Mouse (Mus musculus) large intestine, adult 2 months (tissue): Measurements from ENCODE around the gene Doc2g. TPM values are rescaled to one million over a fixed set of nuclear protein-coding genes. Genes with fewer than 3 reads are reported as not detected.

Experiments
- DNase-seq: peaks from one replicate; pipeline ENCODE4 v3.0.0-alpha.2; 2012; ENCODE audit warnings: low read depth, low spot score
- WGBS: fragments of 180-500 bp; shearing (Covaris S2); methylation state at CpG from one replicate; pipeline ENCODE4 v1.1.7; 2018; 5-methylcytosine and 5-hydroxymethylcytosine counted together
- polyA plus RNA-seq: library from polyadenylated mRNA; depleted of rRNA; stranded (reverse); fragments of >200 nt; gene quantifications from 2 replicates; pipeline ENCODE4 v1.2.3, GENCODE M21; 2012

Gene Doc2g
- polyA plus RNA-seq, 1 experiment, result 6.8 TPM

DNA sequence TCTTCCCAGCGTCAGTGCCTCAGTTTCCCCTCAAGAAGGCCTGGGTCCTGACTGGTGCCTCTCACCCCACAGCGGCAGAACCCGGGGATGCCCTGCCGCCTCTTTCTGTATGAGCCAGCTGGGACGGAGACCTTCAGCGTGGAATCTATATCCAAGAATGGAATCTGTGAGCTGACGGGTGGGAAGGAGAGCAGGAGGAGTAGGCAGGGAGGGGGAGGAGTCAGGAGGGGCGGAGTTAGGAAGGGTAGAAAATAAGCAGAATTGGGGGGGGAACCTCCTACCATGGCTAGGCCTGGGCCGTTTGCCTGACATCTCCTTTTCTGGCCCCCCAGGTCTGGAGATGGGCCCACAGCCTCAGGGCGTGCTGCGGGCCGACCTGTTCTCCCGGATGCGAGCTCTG lies 15.0 kb upstream of the Doc2g start:
- DNase-seq, result no peak
- WGBS, result 91% methylated on average over 14 of the region's 14 CpGs

DNA sequence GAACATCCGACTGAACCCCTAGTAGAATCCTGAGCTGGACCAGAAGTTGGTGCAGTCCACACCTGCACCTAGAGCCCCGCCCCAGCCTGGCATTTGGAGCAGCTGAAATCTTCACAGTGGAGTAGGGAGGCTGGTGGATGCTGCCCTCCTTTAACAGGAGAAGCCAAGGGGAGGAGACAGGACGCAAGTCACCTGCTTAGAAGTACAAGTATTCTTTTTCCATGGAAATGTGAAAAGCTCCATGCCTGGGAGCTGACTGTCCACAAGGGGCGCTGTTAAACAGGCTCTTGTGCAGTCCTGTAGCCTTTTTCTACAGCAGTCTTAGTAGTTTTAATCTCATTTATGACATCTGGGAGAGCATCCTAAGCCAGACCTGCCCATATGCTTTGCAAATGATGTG lies 14.4 kb upstream of the Doc2g start:
- no peak for DNase-seq
- 88% methylated on average over 4 of the region's 4 CpGs for WGBS

DNA sequence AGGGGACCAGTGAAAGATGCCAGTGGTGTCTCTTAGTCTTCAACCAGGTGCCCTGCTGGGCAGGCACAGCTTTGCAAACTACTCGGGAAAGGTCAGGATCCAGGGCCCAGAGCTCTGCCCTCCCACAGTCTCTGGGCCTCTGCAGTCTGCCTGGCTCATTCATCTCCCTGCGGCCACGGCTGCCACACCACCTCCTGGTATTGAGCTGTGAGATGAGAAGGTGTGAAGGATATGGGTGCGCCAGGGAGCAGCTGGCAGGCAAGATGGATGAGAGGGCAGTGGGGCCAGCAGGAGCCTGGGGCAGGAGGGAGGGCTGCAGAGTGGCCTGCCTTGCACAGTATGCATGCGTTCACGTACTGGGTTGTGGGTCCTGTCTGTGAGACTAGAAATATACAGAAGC lies 12.3 kb upstream of the Doc2g start:
- 67% methylated on average over 6 of the region's 6 CpGs for WGBS
- no peak for DNase-seq

DNA sequence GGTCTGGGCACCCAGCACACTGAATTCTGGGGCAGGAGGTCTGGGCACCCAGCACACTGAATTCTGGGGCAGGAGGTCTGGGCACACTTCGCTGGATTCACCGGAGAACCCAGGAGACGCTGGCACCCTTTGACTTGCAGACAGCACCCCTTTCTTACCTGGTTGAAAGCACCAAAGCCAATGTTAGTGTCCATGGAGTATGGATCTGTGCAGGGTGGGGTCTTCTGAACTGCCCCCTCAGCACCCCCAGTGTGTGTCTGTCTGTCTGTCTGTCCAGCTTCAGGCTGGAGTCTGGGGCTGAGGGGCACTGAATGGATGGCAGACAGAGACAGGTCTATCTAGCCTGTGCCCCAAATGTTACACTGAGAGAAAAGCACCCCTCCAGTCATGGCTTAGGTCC lies 11.6 kb upstream of the Doc2g start:
- 96% methylated on average over 3 of the region's 3 CpGs for WGBS
- no peak for DNase-seq

DNA sequence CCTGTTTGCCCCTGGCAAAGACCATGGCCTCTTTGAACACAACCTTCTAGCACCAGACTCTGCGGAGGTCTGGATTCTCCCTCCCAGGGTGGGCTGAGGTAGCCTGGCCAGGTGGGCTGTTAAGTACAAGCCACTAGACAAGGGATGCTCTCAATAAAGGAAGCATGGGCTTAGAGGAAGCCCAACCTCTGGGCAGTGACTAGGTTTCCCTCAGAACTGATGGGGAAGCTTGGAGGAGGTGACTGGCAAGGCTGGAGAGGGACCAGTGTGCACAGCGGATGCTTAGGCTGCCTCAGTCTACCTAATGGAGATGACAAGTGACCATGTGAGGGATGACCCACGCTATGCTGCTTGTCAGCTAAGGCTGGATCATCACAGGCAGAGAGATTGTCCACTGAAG lies 11.1 kb upstream of the Doc2g start:
- 89% methylated on average over 3 of the region's 3 CpGs for WGBS
- DNase-seq, result no peak

- no peak for DNase-seq
- 73% methylated on average over 5 of the region's 5 CpGs for WGBS
Observed at GRCm38 (mm10) chr19:3992416-3992815, 10.7 kb upstream of the Doc2g start, which contains the start of gene Tbx10. TSS of gene Tbx10 (plus strand) at chr19:3992752.

- WGBS, result 52% methylated on average over 6 of the region's 6 CpGs
- DNase-seq, result no peak
Observed at GRCm38 (mm10) chr19:3994932-3995331, 8.2 kb upstream of the Doc2g start.

DNA sequence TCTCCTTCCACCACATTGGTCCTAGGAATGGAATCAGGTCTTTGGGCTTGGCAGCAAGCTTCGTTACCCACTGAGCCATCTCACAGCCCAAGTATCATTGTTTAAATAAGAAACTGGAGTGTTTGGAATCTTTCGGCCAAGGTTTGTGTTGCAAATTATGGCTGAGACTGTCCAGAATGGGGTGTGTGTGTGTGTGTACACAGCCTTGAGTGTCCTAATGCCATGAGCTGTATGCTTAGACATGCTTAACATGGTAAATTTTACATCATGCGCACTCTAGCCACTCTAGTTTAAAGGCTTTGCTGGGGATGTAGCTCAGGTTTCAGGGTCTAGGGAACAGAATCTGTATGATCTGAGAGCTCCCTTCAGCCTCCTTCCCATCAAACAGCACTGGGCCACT lies 7.6 kb upstream of the Doc2g start:
- 76% methylated on average over 3 of the region's 3 CpGs for whole genome bisulfite sequencing
- no peak for DNase-seq

DNA sequence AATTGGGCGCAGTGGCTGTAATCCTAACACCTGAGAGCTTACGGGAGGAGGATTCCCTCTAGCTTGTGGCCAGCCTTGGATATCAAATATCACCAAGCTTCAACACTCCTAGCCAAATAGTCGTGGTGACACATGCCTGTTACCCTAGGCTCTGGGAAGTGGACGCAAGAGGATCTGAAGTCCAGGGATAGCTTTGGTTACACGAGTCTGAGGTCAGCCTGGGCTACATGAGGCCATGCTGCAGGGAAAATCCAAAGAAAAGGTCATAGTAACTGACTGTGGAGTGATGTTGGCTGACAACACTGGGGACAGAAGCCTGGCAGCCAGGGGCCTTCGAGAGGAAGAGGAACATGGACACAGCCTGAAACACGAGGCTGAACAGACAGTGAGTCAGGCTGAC lies 7.0 kb upstream of the Doc2g start:
- WGBS, result 65% methylated on average over 7 of the region's 7 CpGs
- no peak for DNase-seq

- WGBS, result 68% methylated on average over 8 of the region's 8 CpGs
- DNase-seq, result no peak
Observed at GRCm38 (mm10) chr19:3996747-3997146, 6.4 kb upstream of the Doc2g start.

- DNase-seq, result no peak
- WGBS, result 37% methylated on average over 8 of the region's 8 CpGs
Observed at GRCm38 (mm10) chr19:3997231-3997630, 5.9 kb upstream of the Doc2g start.

- no peak for DNase-seq
- WGBS, result 81% methylated on average over 8 of the region's 8 CpGs
Observed at GRCm38 (mm10) chr19:3998335-3998734, 4.8 kb upstream of the Doc2g start.

DNA sequence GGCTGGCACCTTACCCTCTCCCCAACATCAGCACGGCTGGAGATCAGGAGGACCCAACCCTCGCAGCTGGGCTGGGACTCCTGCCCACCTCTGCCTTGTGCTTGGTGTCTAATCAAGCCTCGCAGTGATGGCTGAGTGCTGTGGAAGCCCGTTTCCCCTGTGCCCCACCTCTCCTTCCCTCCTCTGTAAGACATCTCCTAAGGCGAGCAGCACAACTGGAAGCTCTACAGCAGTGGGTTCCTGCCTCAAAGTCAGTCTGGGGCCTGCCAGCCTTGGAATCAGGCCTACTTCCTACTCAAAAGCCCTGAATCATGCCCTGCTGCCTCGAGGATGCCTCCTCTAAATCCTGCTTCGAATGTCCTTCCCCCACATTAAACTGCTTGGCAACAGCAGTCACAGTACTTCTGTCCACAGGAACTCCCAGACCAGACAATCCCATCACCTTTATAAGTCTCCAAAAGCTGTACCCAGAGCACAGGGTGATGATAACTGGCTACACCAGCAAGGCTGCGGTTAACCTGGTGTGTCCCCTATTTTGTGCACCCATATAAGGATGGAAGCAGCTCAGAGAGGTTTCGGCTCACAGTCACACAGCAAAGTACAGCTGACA lies 3.9 kb upstream of the Doc2g start:
- no peak for DNase-seq
- WGBS, result 80% methylated on average over 9 of the region's 9 CpGs

GRCm38 (mm10) chr19:4000119-4000900 lies 2.8 kb upstream of the Doc2g start, which contains the start of the genes Nudt8 and Gm49405:
TSS of gene Nudt8 (plus strand) at chr19:4000580.
TSS of gene Gm49405 (plus strand) at chr19:4000626.
- under 1% methylated on average over 64 of the region's 64 CpGs for WGBS
- peak; percentile 94 for DNase-seq

DNA sequence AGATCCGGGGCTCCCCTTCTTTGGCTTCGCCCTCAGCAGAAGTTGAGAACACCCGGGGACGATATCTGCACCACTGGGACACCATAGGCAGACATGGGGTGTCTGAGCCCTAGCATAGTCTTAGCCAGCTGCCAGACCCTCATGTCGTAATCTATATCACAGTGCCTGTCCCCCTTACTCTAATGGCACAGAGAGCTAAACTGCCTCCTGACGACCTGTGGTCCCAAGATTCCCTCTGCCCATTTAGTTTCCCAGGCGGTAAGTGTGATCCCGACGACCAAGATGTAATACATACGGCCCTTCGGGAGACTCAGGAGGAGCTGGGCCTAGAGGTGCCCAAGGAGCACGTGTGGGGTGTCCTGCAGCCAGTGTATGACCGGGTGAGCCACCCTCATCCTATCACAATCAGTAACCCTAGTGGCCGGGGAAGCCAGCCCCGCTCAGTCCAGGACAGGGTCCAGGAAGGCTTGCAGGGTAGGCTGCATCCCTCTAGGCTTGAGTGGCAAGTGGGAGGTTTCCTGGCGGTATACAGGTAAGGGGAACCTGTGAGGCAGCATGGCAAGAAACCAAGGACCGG lies 2.1 kb upstream of the Doc2g start:
- WGBS, result 18% methylated on average over 17 of the region's 17 CpGs

DNA sequence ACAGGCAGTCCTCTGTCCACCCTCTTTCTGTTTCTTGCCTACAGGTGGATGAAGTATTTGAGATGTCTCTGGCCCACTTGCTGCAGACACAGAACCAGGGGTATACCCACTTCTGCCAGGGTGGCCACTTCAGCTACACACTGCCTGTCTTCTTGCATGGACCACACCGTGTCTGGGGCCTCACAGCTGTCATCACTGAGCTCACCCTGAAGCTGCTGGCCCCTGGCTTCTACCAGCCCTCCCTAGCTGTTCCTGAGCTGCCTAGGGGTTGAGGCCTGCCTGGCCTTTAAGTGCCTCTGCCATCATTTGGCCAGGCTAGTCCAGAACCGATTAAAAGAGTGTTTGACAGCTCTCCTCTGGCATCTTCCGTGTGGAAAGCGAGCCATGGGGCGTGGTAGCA lies 1.4 kb upstream of the Doc2g start:
- DNase-seq, result no peak
- WGBS, result 65% methylated on average over 5 of the region's 5 CpGs

More for the DNA sequence above, 2.1 kb upstream of the Doc2g start:
- DNase-seq, result no peak

DNA sequence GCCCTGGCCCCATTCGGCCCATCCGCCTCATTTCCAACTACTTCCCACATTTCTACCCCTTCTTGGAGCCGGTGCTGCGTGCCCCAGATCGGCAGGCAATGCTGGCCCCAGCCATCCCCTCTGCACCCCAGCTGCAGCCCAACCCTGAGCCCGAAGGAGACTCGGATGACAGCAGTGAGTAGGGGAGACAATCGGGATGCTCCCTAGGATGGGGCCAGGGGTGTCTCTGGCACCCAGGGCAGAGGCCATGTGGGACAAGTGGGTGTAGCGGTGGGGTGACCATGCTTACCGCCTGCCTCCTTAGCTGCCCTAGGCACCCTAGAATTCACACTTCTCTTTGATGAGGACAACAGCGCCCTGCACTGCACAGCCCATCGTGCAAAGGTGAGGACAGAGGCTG lies 528 bp downstream of the Doc2g start:
- no peak for DNase-seq
- 81% methylated on average over 12 of the region's 12 CpGs for WGBS

GRCm38 (mm10) chr19:4004331-4004730 lies 1.2 kb downstream of the Doc2g start:
- no peak for DNase-seq
- 89% methylated on average over 15 of the region's 15 CpGs for WGBS

DNA sequence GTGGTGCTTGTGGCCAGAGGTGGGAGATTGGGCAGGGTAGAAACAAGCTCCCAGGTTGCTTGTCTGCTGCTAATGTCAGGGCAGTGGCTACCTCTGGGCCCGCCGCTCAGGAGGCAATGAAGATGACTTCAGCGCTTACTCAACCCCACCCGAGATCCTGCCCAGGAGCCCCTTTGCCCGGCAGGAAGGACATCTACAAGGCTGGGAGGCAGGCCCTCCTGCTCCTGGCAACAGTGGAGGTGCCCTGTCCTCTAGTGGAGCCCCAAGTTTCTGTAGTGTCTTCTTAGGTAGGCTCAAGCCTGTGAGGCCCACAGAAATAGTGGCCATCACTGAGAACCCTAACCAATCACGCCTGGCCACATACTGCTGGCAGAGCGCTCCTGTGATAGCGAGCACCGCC lies 2.0 kb downstream of the Doc2g start:
- no peak for DNase-seq
- WGBS, result 80% methylated on average over 9 of the region's 9 CpGs

DNA sequence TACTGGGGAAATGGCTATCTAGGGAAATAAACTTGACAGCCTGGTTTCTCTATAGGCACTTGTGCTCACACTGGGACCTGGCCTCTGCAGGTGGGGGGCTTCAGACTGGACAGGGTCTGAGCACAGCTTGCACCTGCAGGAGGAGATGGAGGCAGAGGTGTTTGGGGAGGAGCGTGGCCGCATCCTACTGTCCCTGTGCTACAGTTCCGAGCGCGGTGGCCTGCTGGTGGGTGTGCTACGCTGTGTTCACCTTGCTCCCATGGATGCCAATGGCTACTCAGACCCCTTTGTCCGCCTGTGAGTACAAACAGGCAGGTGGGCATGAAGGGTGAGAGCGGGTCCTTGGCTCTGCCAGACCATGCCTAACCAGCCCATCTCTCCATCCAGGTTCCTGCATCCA lies 2.9 kb downstream of the Doc2g start:
- 91% methylated on average over 8 of the region's 8 CpGs for WGBS
- DNase-seq, result no peak

GRCm38 (mm10) chr19:4011086-4011485 lies 8.0 kb downstream of the Doc2g start:
- WGBS, result 93% methylated on average over 5 of the region's 5 CpGs

More at GRCm38 (mm10) chr19:4011086-4011485, 8.0 kb downstream of the Doc2g start:
- DNase-seq, result no peak
